Mouse (Mus musculus) heart, adult 9 months (tissue): ENCODE data around the gene Kdm6a.
A peak's percentile ranks its signal among the peaks of the same experiment; 100 is the strongest.

Source experiments
- DNase-seq, 2 experiments: peaks; one replicate each; pipeline ENCODE4 v3.0.0; 2022; ENCODE audit warnings: low spot score in 2 of 2

The Kdm6a gene

GRCm38 (mm10) chrX:18162192-18162857 is at the start of gene Kdm6a:
Gene Kdm6a (plus strand): TSS chrX:18162575.
- DNase-seq, result peak; percentile 98 to 100

DNA sequence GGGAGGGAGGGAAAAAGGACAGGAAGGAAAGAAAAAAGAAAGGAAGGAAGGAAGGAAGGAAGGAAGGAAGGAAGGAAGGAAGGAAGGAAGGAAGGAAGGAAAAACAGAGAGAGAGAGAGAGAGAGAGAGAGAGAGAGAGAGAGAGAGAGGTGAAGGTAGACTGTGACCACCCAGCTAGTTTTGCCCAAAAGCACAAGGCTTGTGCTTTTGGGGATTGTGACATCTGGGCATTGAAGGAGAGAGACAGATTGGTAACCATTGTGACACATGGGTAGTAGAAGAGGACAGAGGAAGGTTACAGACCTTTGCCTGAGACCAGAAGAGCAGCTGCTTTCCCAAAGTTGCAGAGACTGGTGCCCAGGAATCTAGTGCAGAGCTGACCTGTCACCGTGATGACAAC is 16.8 kb upstream of the Kdm6a start, which contains the start of gene Dusp21:
Gene Dusp21 (plus strand): TSS at position 301 of the 400 bp plus-strand sequence.
- DNase-seq, result no peak

GRCm38 (mm10) chrX:18160734-18161442 is 1.5 kb upstream of the Kdm6a start:
- no peak for DNase-seq

GRCm38 (mm10) chrX:18161796-18162191 is 581 bp upstream of the Kdm6a start:
- DNase-seq, result no peak

GRCm38 (mm10) chrX:18162861-18163731 is 721 bp downstream of the Kdm6a start:
- peak in 1 of 2 experiments; percentile 19 for DNase-seq

DNA sequence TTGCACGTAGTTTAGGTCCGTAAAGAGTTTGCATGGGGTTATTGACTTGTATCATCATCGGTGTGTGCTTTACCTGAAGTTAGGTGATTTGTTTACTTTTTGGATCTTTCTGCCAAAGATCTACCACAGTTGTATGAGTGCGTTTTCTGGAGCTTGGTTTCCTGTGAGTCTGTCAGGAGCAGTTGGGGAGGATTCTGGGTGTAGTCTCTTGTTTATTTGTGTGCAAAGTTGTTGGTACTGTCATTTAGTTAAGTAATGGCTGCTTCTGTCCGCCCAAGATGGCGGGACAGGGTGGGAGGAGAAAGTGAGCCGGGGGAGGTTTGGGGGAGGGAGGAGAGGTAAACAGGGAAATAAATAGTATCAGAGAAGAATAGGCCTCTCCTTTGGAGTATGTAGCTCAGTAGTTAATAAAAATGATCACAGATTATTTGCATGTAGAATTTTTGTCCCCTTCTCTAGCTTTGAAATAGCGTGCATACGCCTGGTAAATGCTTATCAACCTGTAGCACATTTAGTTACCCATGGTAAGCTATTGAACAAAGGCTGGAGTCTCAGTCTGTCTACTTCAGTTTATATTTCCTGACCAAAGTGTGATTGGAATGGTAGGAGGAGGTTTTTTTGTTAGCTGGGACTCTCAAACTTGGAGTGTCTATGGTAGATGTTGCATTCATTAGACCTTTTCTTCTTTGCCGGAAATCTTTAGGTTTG is 1.7 kb downstream of the Kdm6a start:
- DNase-seq, result peak; percentile 4 to 42

DNA sequence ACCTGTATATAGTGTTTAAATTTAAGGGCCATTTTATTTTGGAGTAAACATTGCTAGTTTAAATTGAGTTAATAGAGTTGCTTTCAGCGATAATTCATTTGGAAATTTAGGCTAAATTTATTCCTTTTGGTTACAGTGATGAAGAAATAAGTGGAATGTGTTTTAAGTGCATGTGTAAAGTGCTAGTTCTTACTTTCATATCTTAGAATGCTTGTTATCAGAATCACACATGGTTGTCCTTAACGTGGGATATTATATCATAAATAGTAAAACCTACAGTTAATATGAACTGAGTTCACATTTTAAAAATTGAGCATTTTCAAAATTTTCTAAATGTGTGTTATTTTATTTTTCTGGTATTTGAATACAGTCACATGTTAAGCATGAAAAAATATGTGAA is 2.7 kb downstream of the Kdm6a start:
- DNase-seq, result no peak

DNA sequence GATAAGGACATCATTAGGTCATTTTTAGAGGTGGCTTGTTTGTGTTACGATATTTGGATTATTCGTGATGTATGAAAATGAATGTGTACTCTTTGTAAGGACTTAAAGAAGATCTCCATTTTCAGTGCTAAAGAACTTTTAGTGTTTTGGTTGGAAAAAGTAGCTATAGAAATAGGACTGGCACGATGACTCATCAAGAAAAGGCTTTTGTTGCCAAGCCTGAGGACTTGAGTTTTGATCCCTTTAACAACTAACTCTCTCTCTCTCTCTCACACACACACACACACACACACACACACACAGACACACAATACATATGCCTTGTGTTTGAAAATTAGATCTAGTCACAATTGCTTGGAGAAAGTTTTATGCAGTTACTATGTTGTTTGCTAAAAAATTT is 4.6 kb downstream of the Kdm6a start:
- DNase-seq, result no peak

GRCm38 (mm10) chrX:18168940-18169339 is 6.6 kb downstream of the Kdm6a start:
- DNase-seq, result no peak

- no peak for DNase-seq
Observed at GRCm38 (mm10) chrX:18174831-18175230, 12.5 kb downstream of the Kdm6a start.

DNA sequence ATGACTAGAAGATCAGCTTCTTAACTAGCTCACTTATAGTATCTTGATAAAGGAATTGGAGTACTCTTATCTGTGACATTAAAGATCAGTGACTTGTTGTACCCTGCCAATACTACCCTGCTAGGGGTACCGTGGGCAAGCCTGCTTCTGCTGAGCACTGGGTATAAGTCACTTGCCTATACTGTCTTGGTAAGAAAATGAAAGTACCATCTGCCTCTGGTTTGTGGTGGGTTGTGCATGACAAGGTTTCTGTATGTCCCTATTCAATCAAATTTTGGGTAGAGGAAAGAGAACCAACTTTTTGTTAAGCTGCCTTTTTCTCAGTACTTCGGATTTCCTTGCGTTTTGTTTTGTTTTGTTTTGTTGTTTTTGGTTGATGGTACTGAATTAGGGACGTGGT is 15.4 kb downstream of the Kdm6a start:
- no peak for DNase-seq

GRCm38 (mm10) chrX:18179492-18179891 is 17.1 kb downstream of the Kdm6a start:
- DNase-seq, result no peak

DNA sequence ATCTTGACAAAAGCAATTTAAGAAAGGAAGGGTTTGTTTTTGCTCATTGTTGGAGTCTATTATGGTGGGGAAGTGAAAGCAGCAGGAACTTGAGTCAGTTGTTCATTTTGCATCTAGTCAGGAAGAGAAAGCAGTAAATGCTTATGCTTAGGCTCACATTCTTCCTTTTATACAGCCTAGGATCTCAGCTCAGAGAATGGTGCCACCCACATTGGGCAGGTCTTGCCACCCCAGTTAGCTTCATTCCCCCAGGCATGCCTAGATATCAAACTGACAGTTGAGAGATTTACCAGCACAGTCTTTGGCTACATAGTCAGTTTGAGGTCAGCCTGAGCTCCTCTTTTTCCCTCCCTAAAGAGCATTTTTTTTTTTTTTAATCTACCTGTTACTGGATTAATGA is 24.8 kb downstream of the Kdm6a start:
- peak; percentile 2 to 12 for DNase-seq

DNA sequence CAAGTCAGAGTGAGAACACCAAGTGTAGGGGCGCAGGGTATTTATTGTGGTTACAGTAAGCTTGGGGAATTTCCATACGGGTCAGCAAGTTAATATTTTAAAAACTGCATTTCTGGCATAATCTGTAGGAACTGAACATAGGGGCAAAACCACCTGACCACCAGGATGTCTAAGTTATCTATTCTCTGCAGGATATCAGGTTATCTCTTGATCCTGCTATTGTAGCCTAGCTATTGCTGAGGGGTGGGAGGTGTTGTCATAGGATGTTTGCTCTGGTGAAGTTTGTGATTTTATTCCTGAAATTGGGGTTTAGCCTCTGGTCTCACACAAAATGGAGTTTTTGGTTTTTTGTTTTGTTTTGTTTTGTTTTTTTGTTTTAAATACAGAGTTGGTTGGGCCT is 25.9 kb downstream of the Kdm6a start:
- no peak for DNase-seq

DNA sequence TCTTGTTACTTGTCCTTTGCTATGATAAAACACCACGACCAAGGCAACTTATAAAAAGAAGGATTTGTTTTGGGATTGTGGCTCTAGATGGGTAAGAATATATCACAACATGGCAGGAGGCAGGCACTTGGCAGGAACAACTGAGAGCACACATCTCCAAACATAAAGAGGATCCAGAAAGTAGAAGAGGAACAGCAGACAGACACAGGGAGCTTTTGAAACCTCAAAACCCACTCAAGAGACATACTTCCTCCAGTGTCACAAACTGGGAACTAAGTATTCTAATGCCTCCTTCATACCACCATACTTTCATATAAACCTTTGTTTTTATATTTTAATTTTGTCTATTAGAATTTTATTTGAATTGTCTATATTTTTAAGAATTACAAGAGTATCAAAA is 77.2 kb downstream of the Kdm6a start:
- DNase-seq, result no peak

GRCm38 (mm10) chrX:18250621-18251020 is 88.2 kb downstream of the Kdm6a start:
- DNase-seq, result no peak

- DNase-seq, result peak; percentile 1 to 57
Observed at GRCm38 (mm10) chrX:18254767-18255166, 92.4 kb downstream of the Kdm6a start.

- DNase-seq, result no peak
Observed at GRCm38 (mm10) chrX:18258238-18258809, 95.9 kb downstream of the Kdm6a start.

DNA sequence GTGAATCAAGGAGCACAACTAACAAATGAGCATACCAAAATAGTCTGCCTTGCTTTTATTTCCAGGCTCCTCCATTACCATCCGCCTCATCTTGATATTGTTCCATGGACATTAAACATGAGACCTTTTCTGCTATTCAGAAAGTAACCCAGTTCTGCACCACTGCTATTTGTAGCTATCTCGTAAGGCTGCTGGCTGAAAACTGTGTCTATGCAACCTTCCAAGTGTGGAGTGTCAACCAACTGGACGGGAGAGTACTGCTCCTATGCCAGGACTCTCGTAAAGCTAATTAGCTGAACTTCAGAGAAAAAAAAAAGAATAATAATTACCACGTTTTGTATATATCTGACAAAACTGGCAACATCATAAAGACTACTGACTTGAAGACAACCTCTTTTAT is 116.2 kb downstream of the Kdm6a start:
- DNase-seq, result peak; percentile 12 to 43

- no peak for DNase-seq
Observed at GRCm38 (mm10) chrX:18280134-18280533, 117.8 kb downstream of the Kdm6a start.
